ENCODE assay signal across 28 mouse cellular contexts in the genomic region with DNA sequence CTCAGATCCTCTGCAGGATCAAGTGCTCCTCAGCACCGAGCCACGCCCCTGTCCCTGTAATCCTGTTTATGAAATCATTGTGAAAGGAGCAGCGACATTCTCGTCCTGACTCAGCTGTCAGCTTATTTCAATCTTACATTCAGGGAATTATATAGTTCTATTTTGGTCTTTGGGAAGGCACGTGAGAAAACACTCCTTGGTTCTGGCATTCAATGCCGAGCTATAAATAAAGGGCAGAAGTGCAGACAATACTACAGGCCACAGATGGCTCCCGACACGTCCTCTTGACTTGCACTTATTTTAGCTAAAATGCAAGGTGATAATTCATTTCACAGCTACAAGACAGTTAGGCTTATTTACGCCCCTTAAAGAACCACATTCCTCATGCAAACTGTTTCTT. TPM values are rescaled to one million over a fixed set of nuclear protein-coding genes. Genes with fewer than 3 reads are reported as not detected.
DNase-seq lines count a peak whose midpoint lies in the region; ATAC-seq and TF ChIP-seq lines count a peak whose summit lies in the region.
"Had no signal": no experiment of that assay in that cellular context is flagged by ENCODE, and none has a peak within 500 bp of the region (broad histone marks: within the 10 kb centered on the region; RNA-seq: fewer than 3 reads in every experiment).

No protein-coding gene starts in this region.

- H3K27me3 ChIP-seq in heart, embryonic 13.5 days (replicated peaks) = no peaks in the 10 kb centered on the region
- H3K27me3 ChIP-seq: forebrain, embryonic 15.5 days; hindbrain, embryonic 15.5 days; limb, embryonic 15.5 days; lung, embryonic 15.5 days; midbrain, embryonic 15.5 days; neural tube, embryonic 15.5 days; Patski had no signal

- TF ChIP-seq CTCF in brain, embryonic 14.5 days (IDR thresholded peaks at IDR 0.05; ENCODE audit: borderline replicate concordance, extremely low read depth, insufficient read depth, insufficient read length) = no peak
- TF ChIP-seq CTCF in lung, adult 2 months (IDR thresholded peaks at IDR 0.05; ENCODE audit: insufficient read depth, low read length) = no peak

- no peaks in the 10 kb centered on the region for H3K9me3 ChIP-seq in heart, embryonic 13.5 days
- H3K9me3 ChIP-seq: forebrain, embryonic 15.5 days; hindbrain, embryonic 15.5 days; limb, embryonic 15.5 days; lung, embryonic 15.5 days; midbrain, embryonic 15.5 days; neural tube, embryonic 15.5 days had no signal

- TF ChIP-seq POLR2A in brain, embryonic 14.5 days (IDR thresholded peaks at IDR 0.05; ENCODE audit: borderline replicate concordance, extremely low read depth, insufficient read depth, insufficient read length, poor library complexity, severe bottlenecking) = no peak
- TF ChIP-seq POLR2A in lung, adult 2 months (IDR thresholded peaks at IDR 0.05; ENCODE audit: borderline replicate concordance, extremely low read depth, low read depth, low read length) = no peak

- 35% methylated on average over 9 of the region's 9 CpGs for WGBS in heart, embryonic 13.5 days
- WGBS in lung, adult 2 months = 76% methylated on average over 9 of the region's 9 CpGs

- H3K36me3 ChIP-seq in heart, embryonic 13.5 days = peaks cover 23% of the 10 kb centered on the region; the same call in 1 of the 2 replicates
- H3K36me3 ChIP-seq: forebrain, embryonic 15.5 days; hindbrain, embryonic 15.5 days; lung, embryonic 15.5 days; midbrain, embryonic 15.5 days; neural tube, embryonic 15.5 days had no signal

- no peak overlapping the region for H3K4me3 ChIP-seq in heart, embryonic 13.5 days
- no peak overlapping the region for H3K4me3 ChIP-seq in lung, adult 2 months (replicated peaks; ENCODE audit: extremely low read depth, low read depth, low read length)
- H3K4me3 ChIP-seq: forebrain, embryonic 15.5 days; hindbrain, embryonic 15.5 days; limb, embryonic 15.5 days; lung, embryonic 15.5 days; midbrain, embryonic 15.5 days; neural tube, embryonic 15.5 days had no signal

- DNase-seq in heart, adult 8-10 months (ENCODE audit: low spot score) = peak; percentile 31
- DNase-seq in heart, adult 11 months = no peak
- peak; percentile 42 for DNase-seq in brain, embryonic 14.5 days (ENCODE audit: low read depth)
- DNase-seq in heart, postnatal 4 days = peak; percentile 14
- no peak for DNase-seq in c-Kit-positive CD71-positive TER-119-positive erythroid progenitor cells, embryonic 14.5 days (ENCODE audit: low spot score)
- DNase-seq in lung, adult 2 months = no peak
- DNase-seq: adrenal gland, adult 2 months; embryo, embryonic 11 days; gastrocnemius, postnatal 25 days; kidney, adult 2 months; kidney, postnatal 25 days; layer of hippocampus, postnatal 36 days; lung, postnatal 36 days; right cerebral cortex, adult 18-20 months had no signal

- peaks cover 55% of the 10 kb centered on the region for H3K4me1 ChIP-seq in heart, embryonic 13.5 days
- H3K4me1 ChIP-seq in lung, adult 2 months (ENCODE audit: control insufficient read depth, insufficient read depth, low read length) = no peaks in the 10 kb centered on the region; the same call in 1 of the 2 replicates

- peak overlapping the region; percentile 77 for H3K27ac ChIP-seq in heart, embryonic 13.5 days (replicated peaks)
- H3K27ac ChIP-seq: forebrain, embryonic 15.5 days; hindbrain, embryonic 15.5 days; limb, embryonic 15.5 days; liver, embryonic 14.5 days; lung, embryonic 15.5 days; midbrain, embryonic 15.5 days; neural tube, embryonic 15.5 days; stomach, postnatal 0 days had no signal

- H3K4me2 ChIP-seq in heart, embryonic 13.5 days = peak overlapping the region; percentile 43
- H3K4me2 ChIP-seq: forebrain, embryonic 15.5 days; hindbrain, embryonic 15.5 days; limb, embryonic 15.5 days; lung, embryonic 15.5 days; midbrain, embryonic 15.5 days; neural tube, embryonic 15.5 days had no signal

- ATAC-seq in heart, embryonic 13.5 days (ENCODE audit: extremely low read depth, insufficient number of reproducible peaks, low FRiP score, low TSS enrichment) = no peak
- no peak for ATAC-seq in granulocyte monocyte progenitor cell, adult 5-6 weeks (replicated peaks; ENCODE audit: poor library complexity, severe bottlenecking)
- ATAC-seq: forebrain, embryonic 15.5 days; midbrain, embryonic 15.5 days; Patski had no signal

- H3K9ac ChIP-seq in heart, embryonic 13.5 days = no peak overlapping the region
- H3K9ac ChIP-seq: forebrain, embryonic 15.5 days; hindbrain, embryonic 15.5 days; limb, embryonic 15.5 days; liver, embryonic 14.5 days; lung, embryonic 15.5 days; midbrain, embryonic 15.5 days; neural tube, embryonic 15.5 days had no signal

RNA-seq across cellular contexts. Expression of gene Skor1, which starts 46.0 kb away (rescaled TPM):
- total RNA-seq in heart, adult 8-10 months (2022) = under 1 TPM in 3 of 4 experiments, not detected in 1; 0.08 to 0.20 (median 0.12) TPM
- 3.7 and 16.7 TPM in 2 replicates for polyA plus RNA-seq in brain, embryonic 14.5 days (2012; rRNA removed)
- not detected in 2 replicates for polyA plus RNA-seq in heart, embryonic 13.5 days (2015; fragmentation: Nextera tagmentation; extraction: Ambion mirVana)
- total RNA-seq in heart, postnatal 4 days (2021) = under 1 TPM; 0.10 to 0.23 TPM
- total RNA-seq in granulocyte monocyte progenitor cell, adult 5-6 weeks (2014; fragmentation: Nextera tagmentation) = not detected in 2 replicates
- not detected in 2 replicates for total RNA-seq in granulocyte monocyte progenitor cell, adult 5-6 weeks (2017)
- polyA plus RNA-seq in lung, adult 2 months (2012; rRNA removed) = 0.02 and 0.07 TPM in 2 replicates
- total RNA-seq: hematopoietic stem cell, adult 5-6 weeks; megakaryocyte-erythroid progenitor cell, adult 5-6 weeks had no signal
- polyA plus RNA-seq: intestine, embryonic 14.5 days; lung, embryonic 15.5 days; stomach, postnatal 0 days had no signal

Comparison
In these comparisons a context has a peak if more than half of its experiments do, and no peak if none do; other contexts are left out.
1. DNase-seq: peak in heart, adult 8-10 months (single experiment), brain, embryonic 14.5 days (single experiment) and heart, postnatal 4 days (single experiment); none in heart, adult 11 months (single experiment), c-Kit-positive CD71-positive TER-119-positive erythroid progenitor cells, embryonic 14.5 days (single experiment) and lung, adult 2 months (single experiment).